In genomic region chr3:68096724-68097431, GRCm38 (mm10) we compare ENCODE assay signal across 27 mouse cellular contexts. TPM values are rescaled to one million over a fixed set of nuclear protein-coding genes. Genes with fewer than 3 reads are reported as not detected.
DNase-seq lines count a peak whose midpoint lies in the region; ATAC-seq and TF ChIP-seq lines count a peak whose summit lies in the region.
"Had no signal": no experiment of that assay in that cellular context is flagged by ENCODE, and none has a peak within 500 bp of the region (broad histone marks: within the 10 kb centered on the region; RNA-seq: fewer than 3 reads in every experiment).

No protein-coding gene starts in this region.

- no peaks in the 10 kb centered on the region for H3K4me1 ChIP-seq in forebrain, embryonic 14.5 days (ENCODE audit: control insufficient read depth, insufficient read depth, low read length)
- no peaks in the 10 kb centered on the region; the same call in 1 of the 2 replicates for H3K4me1 ChIP-seq in forebrain, embryonic 12.5 days
- peaks cover 3% of the 10 kb centered on the region for H3K4me1 ChIP-seq in forebrain, embryonic 16.5 days (replicated peaks; ENCODE audit: control insufficient read depth, insufficient read depth, low read length)
- peaks cover 8% of the 10 kb centered on the region; the same call in 1 of the 2 replicates for H3K4me1 ChIP-seq in limb, embryonic 13.5 days
- H3K4me1 ChIP-seq: heart, embryonic 13.5 days; hindbrain, embryonic 15.5 days; kidney, embryonic 15.5 days; midbrain, embryonic 10.5 days; midbrain, embryonic 15.5 days had no signal

- H3K4me3 ChIP-seq in forebrain, embryonic 14.5 days (ENCODE audit: low read depth, low read length): no peak overlapping the region
- H3K4me3 ChIP-seq in forebrain, embryonic 12.5 days (replicated peaks): no peak overlapping the region
- no peak overlapping the region for H3K4me3 ChIP-seq in forebrain, embryonic 16.5 days (replicated peaks; ENCODE audit: low read length)
- no peak overlapping the region for H3K4me3 ChIP-seq in limb, embryonic 13.5 days
- H3K4me3 ChIP-seq in left cerebral cortex, adult 2 months: no peak overlapping the region
- H3K4me3 ChIP-seq: heart, embryonic 13.5 days; hindbrain, embryonic 15.5 days; kidney, embryonic 15.5 days; midbrain, embryonic 10.5 days; midbrain, embryonic 15.5 days; myocyte; neural tube, embryonic 13.5 days had no signal

- H3K36me3 ChIP-seq in forebrain, embryonic 14.5 days (ENCODE audit: control insufficient read depth, insufficient read depth, low read length): no peaks in the 10 kb centered on the region
- no peaks in the 10 kb centered on the region for H3K36me3 ChIP-seq in forebrain, embryonic 12.5 days (replicated peaks)
- H3K36me3 ChIP-seq in forebrain, embryonic 16.5 days (ENCODE audit: control insufficient read depth, insufficient read depth): no peaks in the 10 kb centered on the region
- no peaks in the 10 kb centered on the region for H3K36me3 ChIP-seq in limb, embryonic 13.5 days
- H3K36me3 ChIP-seq: heart, embryonic 13.5 days; hindbrain, embryonic 15.5 days; kidney, embryonic 15.5 days; midbrain, embryonic 10.5 days; midbrain, embryonic 15.5 days; neural tube, embryonic 13.5 days had no signal

- DNase-seq in forebrain, embryonic 14.5 days (ENCODE audit: low spot score): peak; percentile 91
- DNase-seq in brain, adult 2 months (ENCODE audit: low read depth, low spot score): peak; percentile 33
- no peak for DNase-seq in left cerebral cortex, adult 2 months (ENCODE audit: extremely low spot score in 1 of 2, low spot score in 2 of 2)
- no peak for DNase-seq in layer of hippocampus, adult 11-12 months (ENCODE audit: low spot score)
- DNase-seq: adrenal gland, postnatal 14 days; cerebellum, adult 18-20 months; gastrocnemius, postnatal 10 days; heart, postnatal 10 days; kidney, adult 18-20 months; kidney, postnatal 25 days; layer of hippocampus, postnatal 36 days; liver; lung, adult 2 months; thymus, adult 2 months; thymus, postnatal 36 days had no signal

- no peaks in the 10 kb centered on the region for H3K9me3 ChIP-seq in forebrain, embryonic 14.5 days (replicated peaks; ENCODE audit: control insufficient read depth, low read length)
- no peaks in the 10 kb centered on the region for H3K9me3 ChIP-seq in forebrain, embryonic 12.5 days
- no peaks in the 10 kb centered on the region for H3K9me3 ChIP-seq in forebrain, embryonic 16.5 days (ENCODE audit: control insufficient read depth, low read length)
- no peaks in the 10 kb centered on the region for H3K9me3 ChIP-seq in limb, embryonic 13.5 days
- H3K9me3 ChIP-seq: heart, embryonic 13.5 days; hindbrain, embryonic 15.5 days; kidney, embryonic 15.5 days; midbrain, embryonic 10.5 days; midbrain, embryonic 15.5 days; neural tube, embryonic 13.5 days had no signal

- H3K4me2 ChIP-seq in forebrain, embryonic 14.5 days (ENCODE audit: low read length): no peak overlapping the region
- H3K4me2 ChIP-seq in forebrain, embryonic 12.5 days: no peak overlapping the region
- H3K4me2 ChIP-seq in forebrain, embryonic 16.5 days (ENCODE audit: low read length): no peak overlapping the region
- no peak overlapping the region for H3K4me2 ChIP-seq in limb, embryonic 13.5 days (replicated peaks)
- H3K4me2 ChIP-seq: heart, embryonic 13.5 days; hindbrain, embryonic 15.5 days; kidney, embryonic 15.5 days; midbrain, embryonic 15.5 days; neural tube, embryonic 13.5 days had no signal

- no peak overlapping the region for H3K9ac ChIP-seq in forebrain, embryonic 14.5 days (ENCODE audit: low read length)
- H3K9ac ChIP-seq in forebrain, embryonic 12.5 days: no peak overlapping the region
- H3K9ac ChIP-seq in forebrain, embryonic 16.5 days (replicated peaks; ENCODE audit: low read depth, low read length): no peak overlapping the region
- H3K9ac ChIP-seq in limb, embryonic 13.5 days: no peak overlapping the region
- H3K9ac ChIP-seq: heart, embryonic 13.5 days; hindbrain, embryonic 15.5 days; kidney, embryonic 15.5 days; liver, embryonic 14.5 days; midbrain, embryonic 15.5 days; neural tube, embryonic 13.5 days had no signal

- ATAC-seq in forebrain, embryonic 14.5 days: peak; percentile 88; the same call in 1 of the 2 replicates
- ATAC-seq in forebrain, embryonic 12.5 days (ENCODE audit: low FRiP score): no peak; the same call in 1 of the 2 replicates
- ATAC-seq in forebrain, embryonic 16.5 days: peak; percentile 87
- 0 out of 2 replicates have a peak, but pooled peaks have one; percentile 32 for ATAC-seq in limb, embryonic 13.5 days (ENCODE audit: low FRiP score, low read depth)
- ATAC-seq: CD4-positive, CD25-positive, alpha-beta regulatory T cell, adult 4 months; midbrain, embryonic 15.5 days had no signal

- 27% methylated on average over 4 of the region's 4 CpGs for WGBS in forebrain, embryonic 14.5 days
- WGBS in forebrain, embryonic 12.5 days: 49% methylated on average over 4 of the region's 4 CpGs
- WGBS in forebrain, embryonic 16.5 days: 21% methylated on average over 4 of the region's 4 CpGs
- 19% methylated on average over 4 of the region's 4 CpGs for WGBS in limb, embryonic 13.5 days

- intact Hi-C loops in left cerebral cortex, adult 2 months (cut with DNase I): no loop called here

- no peak overlapping the region for H3K27ac ChIP-seq in forebrain, embryonic 14.5 days (ENCODE audit: low read depth, low read length)
- no peak overlapping the region for H3K27ac ChIP-seq in forebrain, embryonic 12.5 days
- no peak overlapping the region for H3K27ac ChIP-seq in forebrain, embryonic 16.5 days (ENCODE audit: low read length)
- H3K27ac ChIP-seq in limb, embryonic 13.5 days: no peak overlapping the region
- no peak overlapping the region for H3K27ac ChIP-seq in left cerebral cortex, adult 2 months
- H3K27ac ChIP-seq: heart, embryonic 13.5 days; hindbrain, embryonic 15.5 days; kidney, embryonic 15.5 days; liver, embryonic 14.5 days; midbrain, embryonic 10.5 days; midbrain, embryonic 15.5 days; neural tube, embryonic 13.5 days had no signal

- no peak for TF ChIP-seq CTCF in left cerebral cortex, adult 2 months (IDR thresholded peaks at IDR 0.05)

- H3K27me3 ChIP-seq in forebrain, embryonic 14.5 days (replicated peaks; ENCODE audit: control insufficient read depth, insufficient read depth, low read length): no peaks in the 10 kb centered on the region
- no peaks in the 10 kb centered on the region; the same call in 1 of the 2 replicates for H3K27me3 ChIP-seq in forebrain, embryonic 12.5 days
- no peaks in the 10 kb centered on the region for H3K27me3 ChIP-seq in forebrain, embryonic 16.5 days (replicated peaks; ENCODE audit: control insufficient read depth, insufficient read depth, low read length)
- H3K27me3 ChIP-seq in limb, embryonic 13.5 days: peaks cover 72% of the 10 kb centered on the region
- H3K27me3 ChIP-seq: heart, embryonic 13.5 days; hindbrain, embryonic 15.5 days; kidney, embryonic 15.5 days; midbrain, embryonic 15.5 days; neural tube, embryonic 13.5 days had no signal

RNA-seq across cellular contexts. Expression of gene Schip1, which starts 32.3 kb away (rescaled TPM):
- polyA plus RNA-seq in forebrain, embryonic 14.5 days (2014; fragmentation: Nextera tagmentation; extraction: Ambion mirVana): 165 and 199 TPM in 2 replicates
- polyA plus RNA-seq in forebrain, embryonic 12.5 days (2016; fragmentation: Nextera tagmentation; extraction: Ambion mirVana): 88.1 and 99.2 TPM in 2 replicates
- polyA plus RNA-seq in forebrain, embryonic 16.5 days (2015; fragmentation: Nextera tagmentation; extraction: Ambion mirVana): 173 and 197 TPM in 2 replicates
- 20.9 and 21.4 TPM in 2 replicates for polyA plus RNA-seq in limb, embryonic 13.5 days (2015; fragmentation: Nextera tagmentation; extraction: Ambion mirVana)
- total RNA-seq in left cerebral cortex, adult 2 months (2021): 100 to 1,000 TPM; 261 to 282 TPM
- polyA plus RNA-seq: CD4-positive, CD25-positive, alpha-beta regulatory T cell, adult 4 months had no signal

Comparison
In these comparisons a context has a peak if more than half of its experiments do, and no peak if none do; other contexts are left out.
1. DNase-seq: peak in forebrain, embryonic 14.5 days (single experiment) and brain, adult 2 months (single experiment); none in left cerebral cortex, adult 2 months (0 of 2) and layer of hippocampus, adult 11-12 months (single experiment).